Mouse (Mus musculus) limb, embryonic 12.5 days (tissue): ENCODE results near the gene Zfx. TPM values are rescaled to one million over a fixed set of nuclear protein-coding genes. Genes with fewer than 3 reads are reported as not detected.

Experiments used
- ATAC-seq: fragments of 200-750 bp; cut with Nextera tagmentation; 2 replicates; pipeline ENCODE4 v1.8.0; 2017; ENCODE audit warnings: low read depth, moderate TSS enrichment; ENCODE audit not compliant: insufficient number of reproducible peaks, insufficient read depth, low FRiP score, low TSS enrichment
- H3K27ac ChIP-seq: fragments of 300-500 bp; sonication (generic); 2 replicates; pipeline ENCODE4 v1.5.1; 2016; ENCODE audit warnings: mild to moderate bottlenecking, moderate library complexity
- H3K27me3 ChIP-seq: fragments of 300-500 bp; sonication (generic); 2 replicates; pipeline ENCODE4 v1.6.1; 2016; ENCODE audit warnings: mild to moderate bottlenecking, moderate library complexity
- H3K36me3 ChIP-seq: fragments of 300-500 bp; sonication (generic); 2 replicates; pipeline ENCODE4 v1.6.1; 2016; ENCODE audit warnings: mild to moderate bottlenecking, moderate library complexity
- H3K4me1 ChIP-seq: fragments of 300-500 bp; sonication (generic); replicated peaks from 2 replicates; pipeline ENCODE4 v1.6.1; 2016
- H3K4me2 ChIP-seq: fragments of 300-500 bp; sonication (generic); 2 replicates; pipeline ENCODE4 v1.6.1; 2016; ENCODE audit warnings: mild to moderate bottlenecking, moderate library complexity
- H3K4me3 ChIP-seq: fragments of 300-500 bp; sonication (generic); replicated peaks from 2 replicates; pipeline ENCODE4 v1.5.1; 2016; ENCODE audit warnings: mild to moderate bottlenecking
- H3K9ac ChIP-seq: fragments of 300-500 bp; sonication (generic); replicated peaks from 2 replicates; pipeline ENCODE4 v1.6.1; 2016; ENCODE audit warnings: mild to moderate bottlenecking, moderate library complexity
- H3K9me3 ChIP-seq: fragments of 300-500 bp; sonication (generic); 2 replicates; pipeline ENCODE4 v1.6.1; 2016; ENCODE audit warnings: mild to moderate bottlenecking, moderate library complexity
- WGBS: fragments of 180-500 bp; shearing (Covaris S2); methylation state at CpG from one replicate; pipeline ENCODE4 v1.1.7; 2016; 5-methylcytosine and 5-hydroxymethylcytosine counted together
- polyA plus RNA-seq: library from polyadenylated mRNA; unstranded; fragments of >200 nt; fragmentation: Nextera tagmentation; extraction: Ambion mirVana; gene quantifications from 2 replicates; pipeline ENCODE4 v1.2.1, GENCODE M21; 2016

The Zfx gene
- 33.0 and 34.0 TPM in 2 replicates for polyA plus RNA-seq

- Histone ChIP-seq H3K9ac (peak within 1 kb of the TSS; percentile 96), H3K36me3 (no peaks in the 10 kb centered on the region), H3K4me3 (peak within 1 kb of the TSS; percentile 58), H3K27me3 (peaks cover 64% of the 10 kb centered on the region), H3K4me1 (no peaks in the 10 kb centered on the region), H3K27ac (peak within 1 kb of the TSS; percentile 100), H3K4me2 (peak within 1 kb of the TSS; percentile 73), H3K9me3 (no peaks in the 10 kb centered on the region)
- 30% methylated on average over 66 of the region's 82 CpGs for WGBS
- ATAC-seq, result peak; percentile 41
Observed at GRCm38 (mm10) chrX:94123059-94123839, at the start of gene Zfx. Gene Zfx, minus strand, starts transcription at chrX:94123702.

- 81% methylated on average over 6 of the region's 6 CpGs for WGBS
- H3K27ac ChIP-seq, result no peak overlapping the region
- H3K4me1 ChIP-seq, result no peaks in the 10 kb centered on the region
- no peaks in the 10 kb centered on the region for H3K9me3 ChIP-seq
- no peak overlapping the region for H3K9ac ChIP-seq
- peaks cover 50% of the 10 kb centered on the region for H3K27me3 ChIP-seq
- H3K4me3 ChIP-seq, result no peak overlapping the region
- no peak for ATAC-seq
- no peak overlapping the region for H3K4me2 ChIP-seq
- no peaks in the 10 kb centered on the region for H3K36me3 ChIP-seq
Observed at GRCm38 (mm10) chrX:94169348-94169747, 45.8 kb upstream of the Zfx start.

- Histone ChIP-seq H3K36me3 (no peaks in the 10 kb centered on the region), H3K4me3 (no peak overlapping the region), H3K27ac (no peak overlapping the region), H3K4me1 (no peaks in the 10 kb centered on the region), H3K9ac (no peak overlapping the region), H3K27me3 (peaks cover 63% of the 10 kb centered on the region), H3K9me3 (no peaks in the 10 kb centered on the region), H3K4me2 (no peak overlapping the region)
- 49% methylated on average over 11 of the region's 11 CpGs for WGBS
- ATAC-seq, result no peak
Observed at GRCm38 (mm10) chrX:94152251-94152830, 28.8 kb upstream of the Zfx start.

GRCm38 (mm10) chrX:94150471-94150870 lies 27.0 kb upstream of the Zfx start:
- no peak overlapping the region for H3K4me2 ChIP-seq
- H3K4me3 ChIP-seq, result no peak overlapping the region
- no peaks in the 10 kb centered on the region for H3K4me1 ChIP-seq
- ATAC-seq, result no peak
- no peak overlapping the region for H3K27ac ChIP-seq
- H3K27me3 ChIP-seq, result peaks cover 70% of the 10 kb centered on the region
- H3K9me3 ChIP-seq, result no peaks in the 10 kb centered on the region
- no peak overlapping the region for H3K9ac ChIP-seq
- WGBS, result 80% methylated on average over 19 of the region's 19 CpGs
- no peaks in the 10 kb centered on the region for H3K36me3 ChIP-seq

GRCm38 (mm10) chrX:94142004-94142771 lies 18.7 kb upstream of the Zfx start:
- Histone ChIP-seq H3K27ac (no peak overlapping the region), H3K36me3 (no peaks in the 10 kb centered on the region), H3K9ac (no peak overlapping the region), H3K4me3 (no peak overlapping the region), H3K27me3 (peaks cover 56% of the 10 kb centered on the region), H3K4me1 (no peaks in the 10 kb centered on the region), H3K4me2 (no peak overlapping the region), H3K9me3 (no peaks in the 10 kb centered on the region)
- 65% methylated on average over 7 of the region's 7 CpGs for WGBS
- ATAC-seq, result no peak

GRCm38 (mm10) chrX:94140080-94140479 lies 16.6 kb upstream of the Zfx start:
- Histone ChIP-seq H3K4me3 (no peak overlapping the region), H3K4me1 (no peaks in the 10 kb centered on the region), H3K9me3 (no peaks in the 10 kb centered on the region), H3K27ac (no peak overlapping the region), H3K27me3 (peaks cover 45% of the 10 kb centered on the region), H3K36me3 (no peaks in the 10 kb centered on the region), H3K9ac (no peak overlapping the region), H3K4me2 (no peak overlapping the region)
- WGBS, result 95% methylated on average over 1 of the region's 1 CpGs
- no peak for ATAC-seq

- Histone ChIP-seq H3K9ac (no peak overlapping the region), H3K27ac (no peak overlapping the region), H3K27me3 (peaks cover 47% of the 10 kb centered on the region), H3K36me3 (no peaks in the 10 kb centered on the region), H3K4me3 (no peak overlapping the region), H3K4me1 (no peaks in the 10 kb centered on the region), H3K4me2 (no peak overlapping the region), H3K9me3 (no peaks in the 10 kb centered on the region)
- no peak for ATAC-seq
- WGBS, result 87% methylated on average over 1 of the region's 1 CpGs
Observed at GRCm38 (mm10) chrX:94138256-94138655, 14.8 kb upstream of the Zfx start.

- Histone ChIP-seq H3K27me3 (peaks cover 63% of the 10 kb centered on the region), H3K4me3 (no peak overlapping the region), H3K4me1 (no peaks in the 10 kb centered on the region), H3K36me3 (no peaks in the 10 kb centered on the region), H3K27ac (no peak overlapping the region), H3K9me3 (no peaks in the 10 kb centered on the region), H3K9ac (no peak overlapping the region), H3K4me2 (no peak overlapping the region)
- no peak for ATAC-seq
- 65% methylated on average over 4 of the region's 4 CpGs for WGBS
Observed at GRCm38 (mm10) chrX:94135084-94135483, 11.6 kb upstream of the Zfx start.

GRCm38 (mm10) chrX:94133551-94133950 lies 10.0 kb upstream of the Zfx start:
- Histone ChIP-seq H3K4me1 (no peaks in the 10 kb centered on the region), H3K9ac (no peak overlapping the region), H3K4me2 (no peak overlapping the region), H3K9me3 (no peaks in the 10 kb centered on the region), H3K27ac (no peak overlapping the region), H3K27me3 (peaks cover 53% of the 10 kb centered on the region), H3K4me3 (no peak overlapping the region), H3K36me3 (no peaks in the 10 kb centered on the region)
- 40% methylated on average over 3 of the region's 3 CpGs for WGBS
- ATAC-seq, result no peak

GRCm38 (mm10) chrX:94132239-94132638 lies 8.7 kb upstream of the Zfx start:
- Histone ChIP-seq H3K27me3 (peaks cover 56% of the 10 kb centered on the region), H3K9me3 (no peaks in the 10 kb centered on the region), H3K36me3 (no peaks in the 10 kb centered on the region), H3K9ac (no peak overlapping the region), H3K4me1 (no peaks in the 10 kb centered on the region), H3K27ac (no peak overlapping the region), H3K4me3 (no peak overlapping the region), H3K4me2 (no peak overlapping the region)
- WGBS, result 74% methylated on average over 3 of the region's 3 CpGs
- ATAC-seq, result no peak

- H3K4me1 ChIP-seq, result no peaks in the 10 kb centered on the region
- no peak overlapping the region for H3K4me2 ChIP-seq
- no peak overlapping the region for H3K9ac ChIP-seq
- H3K9me3 ChIP-seq, result no peaks in the 10 kb centered on the region
- H3K4me3 ChIP-seq, result no peak overlapping the region
- no peaks in the 10 kb centered on the region for H3K36me3 ChIP-seq
- WGBS, result 73% methylated on average over 4 of the region's 4 CpGs
- no peak for ATAC-seq
- peaks cover 66% of the 10 kb centered on the region for H3K27me3 ChIP-seq
- no peak overlapping the region for H3K27ac ChIP-seq
Observed at GRCm38 (mm10) chrX:94129712-94130111, 6.2 kb upstream of the Zfx start.
